Mouse (Mus musculus): ENCODE measurements at regions not wholly inside any gene's neighbourhood (a gene's known extent, or its start where the extent isn't known, plus 50 kb on each side); places are given as distances from the start of the nearest gene placed in this dataset.
A peak's percentile ranks its signal among the peaks of the same experiment; 100 is the strongest.

DNA sequence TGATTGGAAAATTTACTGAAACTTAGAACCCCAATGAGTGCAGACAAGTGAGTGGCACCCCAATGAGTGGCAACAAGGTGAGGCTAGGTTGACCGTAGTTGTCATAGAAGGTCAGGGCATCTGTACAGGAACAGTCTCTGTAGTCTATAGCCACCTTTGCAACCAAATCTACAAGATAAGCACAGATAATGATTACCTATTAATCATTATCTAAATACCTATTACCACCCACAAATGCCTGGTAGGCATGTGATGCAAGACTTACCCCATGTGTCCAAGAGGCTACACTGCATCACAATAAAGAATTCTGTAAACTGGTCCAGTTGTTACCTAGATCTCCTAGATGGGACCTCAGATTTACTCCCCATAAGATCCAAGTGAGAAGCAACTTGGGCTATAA, 778.7 kb downstream of the Cntnap5b start:
- DNase-seq, result no peak

- DNase-seq, result peak; percentile 21
Observed at GRCm38 (mm10) chr1:100556937-100557336, 784.4 kb downstream of the Cntnap5b start.

Measured in adrenal gland, postnatal 14 days (tissue).